In the genomic region with DNA sequence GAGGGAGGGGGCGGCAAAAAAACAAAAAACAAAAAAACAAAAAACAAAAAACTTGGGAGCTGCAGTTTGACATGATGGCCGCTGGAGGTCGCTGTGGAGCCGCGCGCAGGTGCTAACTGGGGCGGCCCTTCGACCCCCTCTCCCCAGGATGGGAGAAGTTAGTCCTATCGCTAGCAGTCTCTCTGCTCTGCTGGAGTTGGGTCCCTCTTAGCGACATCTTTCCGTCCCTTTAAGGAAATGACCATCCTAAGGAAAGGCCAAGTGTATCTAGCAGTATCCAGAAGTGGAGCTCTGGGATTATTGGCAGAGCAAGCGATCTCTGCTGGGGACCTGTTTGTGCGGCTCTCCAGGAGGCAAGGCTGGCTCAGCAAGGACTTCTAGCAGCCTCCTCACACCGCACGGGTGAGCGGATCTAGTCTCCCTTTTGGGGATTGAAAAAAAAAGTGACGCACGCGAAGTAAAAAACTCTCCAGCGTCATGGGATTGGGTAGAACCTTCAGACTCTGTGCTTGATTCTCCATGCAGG, we compare ENCODE assay signal across 8 mouse cellular contexts. TPM values are rescaled to one million over a fixed set of nuclear protein-coding genes. Genes with fewer than 3 reads are reported as not detected.
DNase-seq lines count a peak whose midpoint lies in the region; ATAC-seq lines count a peak whose summit lies in the region.

No protein-coding gene starts in this region.

- H3K9ac ChIP-seq in hindbrain, embryonic 14.5 days: peak overlapping the region; percentile 39; the same call in 1 of the 2 replicates
- peak overlapping the region; percentile 26; the same call in 1 of the 2 replicates for H3K9ac ChIP-seq in liver, embryonic 11.5 days (ENCODE audit: low read depth, low read length)
- peak overlapping the region; percentile 35; the same call in 1 of the 2 replicates for H3K9ac ChIP-seq in neural tube, embryonic 11.5 days (ENCODE audit: low read length)

- H3K4me1 ChIP-seq in forebrain, embryonic 10.5 days: peaks cover 32% of the 10 kb centered on the region
- H3K4me1 ChIP-seq in hindbrain, embryonic 14.5 days (replicated peaks; ENCODE audit: control insufficient read depth, insufficient read depth, low read length): peaks cover 11% of the 10 kb centered on the region; the same call in 1 of the 2 replicates
- H3K4me1 ChIP-seq in liver, embryonic 11.5 days (replicated peaks; ENCODE audit: control insufficient read depth, insufficient read depth, low read length): peaks cover 3% of the 10 kb centered on the region; the same call in 1 of the 2 replicates
- no peaks in the 10 kb centered on the region for H3K4me1 ChIP-seq in neural tube, embryonic 11.5 days (ENCODE audit: control insufficient read depth, insufficient read depth, low read length)

- WGBS in forebrain, embryonic 10.5 days: 1% methylated on average over 20 of the region's 20 CpGs
- 3% methylated on average over 20 of the region's 20 CpGs for WGBS in hindbrain, embryonic 14.5 days
- WGBS in liver, embryonic 11.5 days: 4% methylated on average over 20 of the region's 20 CpGs
- WGBS in neural tube, embryonic 11.5 days: 1% methylated on average over 20 of the region's 20 CpGs

- H3K9me3 ChIP-seq in forebrain, embryonic 10.5 days: no peaks in the 10 kb centered on the region
- H3K9me3 ChIP-seq in hindbrain, embryonic 14.5 days (ENCODE audit: control insufficient read depth, low read length): no peaks in the 10 kb centered on the region
- no peaks in the 10 kb centered on the region for H3K9me3 ChIP-seq in liver, embryonic 11.5 days (ENCODE audit: control insufficient read depth, low read length)
- no peaks in the 10 kb centered on the region for H3K9me3 ChIP-seq in neural tube, embryonic 11.5 days (ENCODE audit: control insufficient read depth, low read length)

- peak overlapping the region; percentile 53 for H3K4me2 ChIP-seq in hindbrain, embryonic 14.5 days (replicated peaks)
- H3K4me2 ChIP-seq in liver, embryonic 11.5 days: peak overlapping the region; percentile 67
- peak overlapping the region; percentile 52 for H3K4me2 ChIP-seq in neural tube, embryonic 11.5 days (ENCODE audit: low read depth)

- ATAC-seq in hindbrain, embryonic 14.5 days (ENCODE audit: low FRiP score): peak; percentile 64; the same call in 1 of the 2 replicates
- ATAC-seq in liver, embryonic 11.5 days (replicated peaks; ENCODE audit: low FRiP score): peak; percentile 60
- ATAC-seq in neural tube, embryonic 11.5 days (ENCODE audit: insufficient read depth, low FRiP score, low TSS enrichment): no peak

- H3K27me3 ChIP-seq in forebrain, embryonic 10.5 days (ENCODE audit: poor library complexity, severe bottlenecking): peaks cover 64% of the 10 kb centered on the region
- peaks cover 55% of the 10 kb centered on the region for H3K27me3 ChIP-seq in hindbrain, embryonic 14.5 days (ENCODE audit: control insufficient read depth, insufficient read depth, low read length)
- no peaks in the 10 kb centered on the region for H3K27me3 ChIP-seq in liver, embryonic 11.5 days (replicated peaks; ENCODE audit: control insufficient read depth, insufficient read depth, low read length)
- H3K27me3 ChIP-seq in neural tube, embryonic 11.5 days (ENCODE audit: control insufficient read depth, insufficient read depth, low read length): 0 out of 2 replicates have a peak, but pooled peaks cover 10% of the 10 kb centered on the region

- peak overlapping the region; percentile 82 for H3K27ac ChIP-seq in forebrain, embryonic 10.5 days
- H3K27ac ChIP-seq in hindbrain, embryonic 14.5 days: no peak overlapping the region
- H3K27ac ChIP-seq in liver, embryonic 11.5 days (ENCODE audit: low read depth, low read length): no peak overlapping the region
- no peak overlapping the region for H3K27ac ChIP-seq in neural tube, embryonic 11.5 days (ENCODE audit: low read depth, low read length)

- DNase-seq in cerebellum, postnatal 14 days: peak; percentile 40 to 57
- DNase-seq in cerebellum, adult 11 months: no peak
- DNase-seq in NIH3T3 (ENCODE audit: low read depth): peak; percentile 71
- peak; percentile 57 for DNase-seq in forebrain, embryonic 10.5 days (ENCODE audit: extremely low spot score, low spot score)
- DNase-seq in hindbrain, embryonic 14.5 days (ENCODE audit: low spot score): peak; percentile 35
- peak; percentile 56 for DNase-seq in liver, embryonic 11.5 days (ENCODE audit: low spot score)
- peak; percentile 48 for DNase-seq in neural tube, embryonic 11.5 days (ENCODE audit: low spot score)
- no peak for DNase-seq in urinary bladder, postnatal 14 days (ENCODE audit: low spot score)

- peak overlapping the region; percentile 53 for H3K4me3 ChIP-seq in forebrain, embryonic 10.5 days
- H3K4me3 ChIP-seq in hindbrain, embryonic 14.5 days (replicated peaks; ENCODE audit: low read length): peak overlapping the region; percentile 20
- H3K4me3 ChIP-seq in liver, embryonic 11.5 days (ENCODE audit: low read depth, low read length): peak overlapping the region; percentile 42
- peak overlapping the region; percentile 23; the same call in 1 of the 2 replicates for H3K4me3 ChIP-seq in neural tube, embryonic 11.5 days (ENCODE audit: low read depth, low read length)

- no peaks in the 10 kb centered on the region for H3K36me3 ChIP-seq in forebrain, embryonic 10.5 days (replicated peaks)
- H3K36me3 ChIP-seq in hindbrain, embryonic 14.5 days (replicated peaks; ENCODE audit: control insufficient read depth, insufficient read depth): no peaks in the 10 kb centered on the region
- H3K36me3 ChIP-seq in liver, embryonic 11.5 days (ENCODE audit: control insufficient read depth, insufficient read depth, low read length): no peaks in the 10 kb centered on the region
- H3K36me3 ChIP-seq in neural tube, embryonic 11.5 days (ENCODE audit: control insufficient read depth, insufficient read depth, low read length): no peaks in the 10 kb centered on the region

RNA-seq across cellular contexts. Expression of gene Cd247, which starts 7.8 kb away (rescaled TPM):
- polyA plus RNA-seq in forebrain, embryonic 10.5 days (2016; fragmentation: Nextera tagmentation; extraction: Ambion mirVana): 1.2 and 1.4 TPM in 2 replicates
- polyA plus RNA-seq in hindbrain, embryonic 14.5 days (2014; fragmentation: Nextera tagmentation; extraction: Ambion mirVana): 0.54 and 0.90 TPM in 2 replicates
- 0.77 TPM in 1 of 2 replicates, not detected in the other for polyA plus RNA-seq in liver, embryonic 11.5 days (2014; fragmentation: Nextera tagmentation; extraction: Ambion mirVana)
- 0.86 and 2.0 TPM in 2 replicates for polyA plus RNA-seq in neural tube, embryonic 11.5 days (2014; fragmentation: Nextera tagmentation; extraction: Ambion mirVana)

RNA-seq across cellular contexts. Expression of gene Creg1, which starts 17.1 kb away (rescaled TPM):
- 33.7 and 34.3 TPM in 2 replicates for polyA plus RNA-seq in forebrain, embryonic 10.5 days (2016; fragmentation: Nextera tagmentation; extraction: Ambion mirVana)
- 35.2 and 36.5 TPM in 2 replicates for polyA plus RNA-seq in hindbrain, embryonic 14.5 days (2014; fragmentation: Nextera tagmentation; extraction: Ambion mirVana)
- 237 and 244 TPM in 2 replicates for polyA plus RNA-seq in liver, embryonic 11.5 days (2014; fragmentation: Nextera tagmentation; extraction: Ambion mirVana)
- polyA plus RNA-seq in neural tube, embryonic 11.5 days (2014; fragmentation: Nextera tagmentation; extraction: Ambion mirVana): 36.9 and 39.2 TPM in 2 replicates

Comparison
In these comparisons a context has a peak if more than half of its experiments do, and no peak if none do; other contexts are left out.
1. DNase-seq: peak in cerebellum, postnatal 14 days (2 of 2), NIH3T3 (single experiment), forebrain, embryonic 10.5 days (single experiment), hindbrain, embryonic 14.5 days (single experiment), liver, embryonic 11.5 days (single experiment) and neural tube, embryonic 11.5 days (single experiment); none in cerebellum, adult 11 months (single experiment) and urinary bladder, postnatal 14 days (single experiment).
2. Peak in every context shown above with its lines, with median percentiles within 50 percentile points of each other: H3K4me3 ChIP-seq, H3K4me2 ChIP-seq and H3K9ac ChIP-seq.